9 mouse cellular contexts compared by ENCODE assay signal in the genomic region with DNA sequence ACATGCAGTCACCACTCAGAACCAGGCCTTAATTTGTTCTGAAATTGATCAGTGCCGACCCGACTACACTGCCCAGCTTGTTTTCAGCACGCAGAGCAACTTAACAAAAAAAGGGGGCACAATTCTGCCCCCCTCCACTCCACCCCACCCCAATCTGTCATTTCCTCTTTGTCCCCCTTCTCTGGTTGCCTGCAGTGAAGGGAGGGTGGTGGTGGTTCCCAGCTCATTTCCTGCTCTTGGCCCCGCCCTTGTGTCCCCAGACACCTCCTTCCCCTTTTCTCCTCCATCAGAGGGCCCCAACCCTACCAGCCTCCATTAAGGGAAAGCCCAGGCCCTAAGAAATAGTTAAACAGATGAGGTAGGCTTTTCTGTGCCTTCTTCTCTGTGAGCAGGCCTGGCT. TPM values are rescaled to one million over a fixed set of nuclear protein-coding genes. Genes with fewer than 3 reads are reported as not detected.
DNase-seq lines count a peak whose midpoint lies in the region; ATAC-seq and TF ChIP-seq lines count a peak whose summit lies in the region.
"Had no signal": no experiment of that assay in that cellular context is flagged by ENCODE, and none has a peak within 500 bp of the region (broad histone marks: within the 10 kb centered on the region; RNA-seq: fewer than 3 reads in every experiment).

No protein-coding gene starts in this region.

- H3K4me3 ChIP-seq in brown adipose tissue, adult 24 weeks (ENCODE audit: insufficient read depth, low read depth, low read length), result peak overlapping the region; percentile 62
- no peak overlapping the region for H3K4me3 ChIP-seq in lung, postnatal 0 days (ENCODE audit: low read depth, low read length)
- no peak overlapping the region for H3K4me3 ChIP-seq in stomach, embryonic 15.5 days (replicated peaks)
- no peak overlapping the region for H3K4me3 ChIP-seq in hindbrain, embryonic 16.5 days (ENCODE audit: low read length)

- H3K36me3 ChIP-seq in lung, postnatal 0 days (ENCODE audit: insufficient read depth, low read length), result no peaks in the 10 kb centered on the region
- H3K36me3 ChIP-seq in stomach, embryonic 15.5 days, result no peaks in the 10 kb centered on the region
- H3K36me3 ChIP-seq in hindbrain, embryonic 16.5 days (ENCODE audit: control insufficient read depth, insufficient read depth, low read length), result no peaks in the 10 kb centered on the region

- WGBS in lung, postnatal 0 days, result 71% methylated on average over 4 of the region's 4 CpGs
- WGBS in stomach, embryonic 15.5 days, result 58% methylated on average over 4 of the region's 4 CpGs
- 78% methylated on average over 4 of the region's 4 CpGs for WGBS in hindbrain, embryonic 16.5 days

- TF ChIP-seq EP300 in lung, postnatal 0 days (IDR thresholded peaks at IDR 0.05), result no peak

- intact Hi-C loops in left cerebral cortex, postnatal 10 days (cut with DNase I), result no loop called here

- ATAC-seq in lung, postnatal 0 days, result peak; percentile 55; the same call in 1 of the 2 replicates
- ATAC-seq in stomach, embryonic 15.5 days (ENCODE audit: insufficient read depth, low FRiP score, low read depth), result 0 out of 2 replicates have a peak, but pooled peaks have one; percentile 14
- no peak for ATAC-seq in hindbrain, embryonic 16.5 days

- H3K4me1 ChIP-seq in brown adipose tissue, adult 24 weeks (ENCODE audit: control insufficient read depth, insufficient read depth, insufficient read length, low read length), result no peaks in the 10 kb centered on the region
- H3K4me1 ChIP-seq in lung, postnatal 0 days (ENCODE audit: insufficient read depth, low read depth, low read length), result no peaks in the 10 kb centered on the region
- H3K4me1 ChIP-seq in stomach, embryonic 15.5 days, result 0 out of 2 replicates have a peak, but pooled peaks cover 4% of the 10 kb centered on the region
- no peaks in the 10 kb centered on the region for H3K4me1 ChIP-seq in hindbrain, embryonic 16.5 days (ENCODE audit: control insufficient read depth, insufficient read depth, low read depth, low read length)

- H3K4me2 ChIP-seq in lung, postnatal 0 days (replicated peaks; ENCODE audit: low read depth, low read length), result no peak overlapping the region
- H3K4me2 ChIP-seq in stomach, embryonic 15.5 days, result no peak overlapping the region
- no peak overlapping the region for H3K4me2 ChIP-seq in hindbrain, embryonic 16.5 days (ENCODE audit: low read length)

- no peaks in the 10 kb centered on the region for H3K27me3 ChIP-seq in lung, postnatal 0 days (replicated peaks; ENCODE audit: insufficient read depth, low read length)
- no peaks in the 10 kb centered on the region for H3K27me3 ChIP-seq in stomach, embryonic 15.5 days (replicated peaks)
- peaks cover 2% of the 10 kb centered on the region; the same call in 1 of the 2 replicates for H3K27me3 ChIP-seq in hindbrain, embryonic 16.5 days (replicated peaks; ENCODE audit: control insufficient read depth, insufficient read depth, low read length)

- no peak for TF ChIP-seq CTCF in lung, postnatal 0 days (IDR thresholded peaks at IDR 0.05)

- no peak overlapping the region for H3K9ac ChIP-seq in lung, postnatal 0 days (replicated peaks; ENCODE audit: low read depth)
- H3K9ac ChIP-seq in stomach, embryonic 15.5 days, result no peak overlapping the region
- no peak overlapping the region for H3K9ac ChIP-seq in hindbrain, embryonic 16.5 days (ENCODE audit: low read depth, low read length)

- no peaks in the 10 kb centered on the region for H3K9me3 ChIP-seq in lung, postnatal 0 days (ENCODE audit: low read length)
- no peaks in the 10 kb centered on the region for H3K9me3 ChIP-seq in stomach, embryonic 15.5 days
- no peaks in the 10 kb centered on the region for H3K9me3 ChIP-seq in hindbrain, embryonic 16.5 days (ENCODE audit: control insufficient read depth, low read length)

- H3K27ac ChIP-seq in brown adipose tissue, adult 24 weeks (replicated peaks; ENCODE audit: low read depth, low read length), result peak overlapping the region; percentile 94
- no peak overlapping the region for H3K27ac ChIP-seq in lung, postnatal 0 days (ENCODE audit: low read length)
- no peak overlapping the region; the same call in 1 of the 2 replicates for H3K27ac ChIP-seq in stomach, embryonic 15.5 days
- H3K27ac ChIP-seq in hindbrain, embryonic 16.5 days (ENCODE audit: low read depth, low read length), result no peak overlapping the region

- peak; percentile 57 for DNase-seq in ES-CJ7 (ENCODE audit: low read depth, low spot score)
- peak; percentile 31 for DNase-seq in lung, postnatal 0 days (ENCODE audit: low spot score)
- DNase-seq in urinary bladder, postnatal 10 days (ENCODE audit: low spot score), result no peak
- DNase-seq in left cerebral cortex, postnatal 10 days (ENCODE audit: extremely low spot score in 1 of 2, low spot score in 2 of 2), result no peak
- DNase-seq: cerebellum, postnatal 36 days; right cerebral cortex, postnatal 25 days had no signal

RNA-seq across cellular contexts. Expression of a gene that starts 1.3 kb away (rescaled TPM):
- polyA plus RNA-seq in brown adipose tissue, adult 24 weeks (2012; ENCODE audit: insufficient read depth, insufficient read length, missing spikeins), result 2.1 and 3.0 TPM in 2 replicates
- 3.5 and 4.1 TPM in 2 replicates for polyA plus RNA-seq in lung, postnatal 0 days (2015; fragmentation: Nextera tagmentation; extraction: Ambion mirVana)
- polyA plus RNA-seq in stomach, embryonic 15.5 days (2015; fragmentation: Nextera tagmentation; extraction: Ambion mirVana), result 2.9 and 3.0 TPM in 2 replicates
- 0.73 and 0.79 TPM in 2 replicates for polyA plus RNA-seq in hindbrain, embryonic 16.5 days (2015; fragmentation: Nextera tagmentation; extraction: Ambion mirVana)
- total RNA-seq in left cerebral cortex, postnatal 10 days (2021), result 1 to 10 TPM; 2.0 to 2.1 TPM

RNA-seq across cellular contexts. Expression of a gene that starts 20.2 kb away (rescaled TPM):
- polyA plus RNA-seq in brown adipose tissue, adult 24 weeks (2012; ENCODE audit: insufficient read depth, insufficient read length, missing spikeins), result not detected in 2 replicates
- 10.1 and 10.2 TPM in 2 replicates for polyA plus RNA-seq in lung, postnatal 0 days (2015; fragmentation: Nextera tagmentation; extraction: Ambion mirVana)
- 19.3 and 26.5 TPM in 2 replicates for polyA plus RNA-seq in stomach, embryonic 15.5 days (2015; fragmentation: Nextera tagmentation; extraction: Ambion mirVana)
- polyA plus RNA-seq in hindbrain, embryonic 16.5 days (2015; fragmentation: Nextera tagmentation; extraction: Ambion mirVana), result 4.1 and 4.7 TPM in 2 replicates
- total RNA-seq in left cerebral cortex, postnatal 10 days (2021), result 1 to 10 TPM; 1.4 TPM

RNA-seq across cellular contexts. Expression of a gene that starts 21.0 kb away (rescaled TPM):
- polyA plus RNA-seq in brown adipose tissue, adult 24 weeks (2012; ENCODE audit: insufficient read depth, insufficient read length, missing spikeins), result 13.1 and 18.2 TPM in 2 replicates
- polyA plus RNA-seq in lung, postnatal 0 days (2015; fragmentation: Nextera tagmentation; extraction: Ambion mirVana), result 66.4 and 67.7 TPM in 2 replicates
- 63.3 and 66.5 TPM in 2 replicates for polyA plus RNA-seq in stomach, embryonic 15.5 days (2015; fragmentation: Nextera tagmentation; extraction: Ambion mirVana)
- 150 and 170 TPM in 2 replicates for polyA plus RNA-seq in hindbrain, embryonic 16.5 days (2015; fragmentation: Nextera tagmentation; extraction: Ambion mirVana)
- total RNA-seq in left cerebral cortex, postnatal 10 days (2021), result 100 to 1,000 TPM; 110 to 119 TPM

RNA-seq across cellular contexts. Expression of a gene that starts 28.6 kb away (rescaled TPM):
- not detected in 2 replicates for polyA plus RNA-seq in brown adipose tissue, adult 24 weeks (2012; ENCODE audit: insufficient read depth, insufficient read length, missing spikeins)
- polyA plus RNA-seq in lung, postnatal 0 days (2015; fragmentation: Nextera tagmentation; extraction: Ambion mirVana), result 7.1 and 7.8 TPM in 2 replicates
- polyA plus RNA-seq in stomach, embryonic 15.5 days (2015; fragmentation: Nextera tagmentation; extraction: Ambion mirVana), result 5.3 and 5.9 TPM in 2 replicates
- polyA plus RNA-seq in hindbrain, embryonic 16.5 days (2015; fragmentation: Nextera tagmentation; extraction: Ambion mirVana), result 6.3 and 7.0 TPM in 2 replicates
- 1 to 10 TPM; 1.5 to 2.6 TPM for total RNA-seq in left cerebral cortex, postnatal 10 days (2021)

RNA-seq across cellular contexts. Expression of a gene that starts 29.5 kb away (rescaled TPM):
- polyA plus RNA-seq in brown adipose tissue, adult 24 weeks (2012; ENCODE audit: insufficient read depth, insufficient read length, missing spikeins), result not detected in 2 replicates
- 4.0 and 4.5 TPM in 2 replicates for polyA plus RNA-seq in lung, postnatal 0 days (2015; fragmentation: Nextera tagmentation; extraction: Ambion mirVana)
- polyA plus RNA-seq in stomach, embryonic 15.5 days (2015; fragmentation: Nextera tagmentation; extraction: Ambion mirVana), result 1.0 and 1.8 TPM in 2 replicates
- polyA plus RNA-seq in hindbrain, embryonic 16.5 days (2015; fragmentation: Nextera tagmentation; extraction: Ambion mirVana), result 3.3 and 4.3 TPM in 2 replicates
- total RNA-seq in left cerebral cortex, postnatal 10 days (2021), result 1 to 10 TPM; 7.1 to 7.8 TPM

Comparison
In these comparisons a context has a peak if more than half of its experiments do, and no peak if none do; other contexts are left out.
1. DNase-seq: peak in ES-CJ7 (single experiment) and lung, postnatal 0 days (single experiment); none in urinary bladder, postnatal 10 days (single experiment) and left cerebral cortex, postnatal 10 days (0 of 2).